Mouse (Mus musculus): ENCODE measurements around the gene Olfr473. TPM values are rescaled to one million over a fixed set of nuclear protein-coding genes. Genes with fewer than 3 reads are reported as not detected.

The Olfr473 gene
- total RNA-seq (2017) = not detected in 2 replicates

DNA sequence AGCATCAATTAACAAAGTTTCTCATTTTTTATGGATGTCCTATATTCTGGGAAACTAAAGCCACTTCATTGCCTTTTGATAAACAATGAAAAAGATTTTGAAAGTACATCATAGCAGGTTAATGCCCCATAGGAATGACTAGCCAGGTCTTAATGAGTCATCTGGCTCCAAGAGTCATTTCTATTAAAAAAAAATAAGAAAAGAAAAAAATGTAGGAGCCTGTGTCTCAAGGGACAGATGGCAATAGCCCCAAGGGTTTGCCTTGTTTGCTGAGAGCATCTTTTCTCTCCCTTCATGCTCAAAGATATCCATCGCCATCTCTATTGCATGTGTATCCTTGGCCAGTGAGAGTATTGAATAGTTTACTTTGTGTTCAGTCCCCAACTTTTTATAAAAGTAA, at the start of gene Olfr473:
TSS of gene Olfr473 (plus strand) at position 301 of the 400 bp plus-strand sequence.
- no peak for ATAC-seq (replicated peaks; ENCODE audit: low read depth, poor library complexity, severe bottlenecking)

DNA sequence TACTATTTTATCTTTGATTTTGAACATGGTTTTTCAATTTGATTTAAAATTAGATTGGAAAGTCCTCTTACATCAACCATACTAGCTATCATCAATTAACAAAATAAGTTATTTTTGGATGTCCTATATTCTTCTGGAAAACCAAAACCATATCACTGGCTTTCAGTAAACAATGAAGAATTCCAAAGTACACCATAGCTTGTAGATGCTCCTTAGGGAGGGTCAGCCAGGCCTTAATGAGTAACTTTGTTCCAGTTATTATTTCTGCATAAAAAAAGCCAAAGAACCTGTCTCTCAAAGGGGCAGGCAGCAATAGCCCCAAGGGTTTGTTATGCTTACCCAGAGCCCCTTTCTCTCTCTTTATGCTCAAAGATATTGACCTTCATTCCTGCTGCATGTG, 32.6 kb upstream of the Olfr473 start, which contains the start of gene Olfr472:
TSS of gene Olfr472 (plus strand) at position 301 of the 400 bp plus-strand sequence.
- no peak for ATAC-seq (replicated peaks; ENCODE audit: low read depth, poor library complexity, severe bottlenecking)

DNA sequence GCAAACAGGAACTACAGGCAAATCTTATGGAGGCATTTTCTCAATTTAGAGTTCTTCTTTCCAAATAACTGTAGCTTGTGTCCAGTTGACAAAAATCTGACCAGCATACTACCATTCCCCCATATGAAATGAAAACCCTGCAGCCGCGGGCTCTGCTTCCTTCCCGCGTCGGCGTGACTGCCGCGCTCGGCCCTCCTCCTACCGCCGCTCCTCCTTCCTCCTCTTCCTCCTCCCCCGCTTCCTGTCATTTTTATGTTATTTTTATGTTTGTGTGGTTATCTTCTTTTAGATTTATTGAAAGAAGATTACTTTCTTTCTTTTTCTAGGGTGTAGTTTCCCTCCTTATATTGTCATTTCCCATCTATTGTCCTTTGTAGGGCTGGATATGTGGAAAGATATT, 22.3 kb downstream of the Olfr473 start:
- 0 out of 2 replicates have a peak, but pooled peaks have one; percentile 36 for ATAC-seq (replicated peaks; ENCODE audit: low read depth, poor library complexity, severe bottlenecking)

DNA sequence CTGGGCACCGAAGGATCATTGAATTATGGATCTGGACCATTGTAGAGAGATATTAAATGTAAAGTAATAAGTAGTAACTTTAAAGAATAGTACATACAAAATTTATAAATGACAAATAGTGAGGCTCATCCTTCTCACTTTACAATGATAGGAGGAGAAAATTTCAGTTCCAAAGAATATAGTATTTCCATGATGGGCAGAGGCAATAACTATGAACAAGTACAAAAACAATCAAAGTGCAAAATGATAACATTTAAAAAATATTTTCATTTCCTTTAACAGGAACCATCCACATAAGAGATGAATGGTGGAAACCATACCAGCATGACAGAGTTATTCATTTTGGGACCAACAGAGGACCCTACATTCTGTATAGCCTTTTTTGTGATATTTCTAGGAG, 24.1 kb downstream of the Olfr473 start, which contains the start of gene Olfr474:
TSS of gene Olfr474 (plus strand) at position 301 of the 400 bp plus-strand sequence.
- ATAC-seq (replicated peaks; ENCODE audit: low read depth, poor library complexity, severe bottlenecking) = no peak

DNA sequence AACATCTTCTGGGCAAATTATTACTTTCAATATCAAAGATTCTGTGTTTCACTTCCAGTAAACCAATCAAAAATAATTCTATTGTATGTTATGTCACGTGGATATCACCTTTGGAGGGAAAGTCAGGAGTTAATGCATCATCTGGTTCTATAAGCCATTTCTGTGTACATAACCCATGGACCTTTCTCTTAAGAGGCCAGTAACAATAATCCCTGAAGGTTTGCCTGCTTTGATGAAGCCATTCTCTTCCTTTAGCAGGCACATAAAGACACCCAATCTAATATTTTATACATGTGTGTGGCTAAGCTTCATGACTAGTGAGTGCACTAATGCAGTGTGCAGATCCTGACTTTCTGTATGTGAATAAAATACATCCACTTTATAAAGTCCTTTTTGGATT, 34.3 kb downstream of the Olfr473 start, which contains the start of gene Olfr476:
TSS of gene Olfr476 (plus strand) at position 301 of the 400 bp plus-strand sequence.
- ATAC-seq (replicated peaks; ENCODE audit: low read depth, poor library complexity, severe bottlenecking) = no peak

Other genes starting within 250 kb of the Olfr473 start
- gene Cyb5r2, start 172.4 kb upstream of the Olfr473 start, total RNA-seq (2017) = not detected in 2 replicates
- not detected in 2 replicates for gene Ovch2, start 129.2 kb upstream of the Olfr473 start, total RNA-seq (2017)
- gene Olfr467, start 118.2 kb upstream of the Olfr473 start, total RNA-seq (2017) = not detected in 2 replicates
- gene Olfr469, start 104.9 kb upstream of the Olfr473 start, total RNA-seq (2017) = not detected in 2 replicates
- not detected in 2 replicates for gene Olfr470, start 83.0 kb upstream of the Olfr473 start, total RNA-seq (2017)
- not detected in 2 replicates for gene Olfr472, start 32.5 kb upstream of the Olfr473 start, total RNA-seq (2017)
- not detected in 2 replicates for gene Olfr474, start 24.2 kb downstream of the Olfr473 start, total RNA-seq (2017)
- not detected in 2 replicates for gene Olfr476, start 34.4 kb downstream of the Olfr473 start, total RNA-seq (2017)
- not detected in 2 replicates for gene Olfr477, start 56.2 kb downstream of the Olfr473 start, total RNA-seq (2017)
- not detected in 2 replicates for gene Olfr478, start 103.5 kb downstream of the Olfr473 start, total RNA-seq (2017)
- gene Olfr479, start 120.2 kb downstream of the Olfr473 start, total RNA-seq (2017) = not detected in 2 replicates
- gene Olfr480, start 136.9 kb downstream of the Olfr473 start, total RNA-seq (2017) = not detected in 2 replicates
- gene Olfr481, start 149.4 kb downstream of the Olfr473 start, total RNA-seq (2017) = not detected in 2 replicates
- gene Olfr482, start 167.1 kb downstream of the Olfr473 start, total RNA-seq (2017) = 0.09 and 0.15 TPM in 2 replicates
- gene Olfr483, start 170.4 kb downstream of the Olfr473 start, total RNA-seq (2017) = not detected in 2 replicates
- gene Olfr484, start 197.0 kb downstream of the Olfr473 start, total RNA-seq (2017) = not detected in 2 replicates
- gene Olfr485, start 229.4 kb downstream of the Olfr473 start, total RNA-seq (2017) = not detected in 2 replicates
- not detected in 2 replicates for gene Olfr486, start 242.3 kb downstream of the Olfr473 start, total RNA-seq (2017)